Mouse (Mus musculus) ES-Bruce4 (cell line): ENCODE data around the gene Entpd6. TPM values are rescaled to one million over a fixed set of nuclear protein-coding genes. Genes with fewer than 3 reads are reported as not detected.
A peak's percentile ranks its signal among the peaks of the same experiment; 100 is the strongest.

Source experiments
- H3K27ac ChIP-seq: 2 replicates; pipeline ENCODE4 v1.5.1; 2012; ENCODE audit warnings: low read length, inconsistent platforms; ENCODE audit not compliant: insufficient read depth
- H3K27me3 ChIP-seq: 2 replicates; pipeline ENCODE4 v1.6.1; 2012; ENCODE audit warnings: mild to moderate bottlenecking, low read length, inconsistent platforms; ENCODE audit not compliant: control insufficient read depth, poor library complexity, insufficient read depth, severe bottlenecking
- H3K36me3 ChIP-seq: 2 replicates; pipeline ENCODE4 v1.6.1; 2012; ENCODE audit warnings: inconsistent platforms, mild to moderate bottlenecking, low read length, moderate library complexity; ENCODE audit not compliant: control insufficient read depth, poor library complexity, insufficient read depth, severe bottlenecking
- H3K4me1 ChIP-seq: one replicate; pipeline ENCODE4 v1.8.1; 2011; ENCODE audit warnings: low read length; ENCODE audit not compliant: control insufficient read depth, insufficient read depth
- H3K4me3 ChIP-seq: 2 replicates; pipeline ENCODE4 v1.5.1; 2011; ENCODE audit warnings: low read depth, mild to moderate bottlenecking, low read length
- H3K9ac ChIP-seq: 2 replicates; pipeline ENCODE4 v1.6.1; 2012; ENCODE audit warnings: low read depth, mild to moderate bottlenecking, inconsistent platforms; ENCODE audit not compliant: poor library complexity, severe bottlenecking
- H3K9me3 ChIP-seq: replicated peaks from 2 replicates; pipeline ENCODE4 v1.6.1; 2012; ENCODE audit warnings: mild to moderate bottlenecking, low read length, inconsistent platforms; ENCODE audit not compliant: control insufficient read depth, poor library complexity, insufficient read depth, severe bottlenecking
- CTCF ChIP-seq: IDR thresholded peaks from one replicate; pipeline ENCODE4 v1.8.1; 2011; ENCODE audit warnings: low read depth, low read length
- EP300 ChIP-seq: IDR thresholded peaks from 2 replicates; pipeline ENCODE4 v1.6.1; 2011; ENCODE audit warnings: low read depth, low read length; ENCODE audit not compliant: insufficient read depth
- POLR2A ChIP-seq: IDR thresholded peaks from one replicate; pipeline ENCODE4 v1.8.1; 2011; ENCODE audit warnings: low read length; ENCODE audit not compliant: insufficient read depth
- polyA plus RNA-seq: library from polyadenylated mRNA; stranded (reverse); fragments of >200 nt; gene quantifications from 2 replicates; pipeline ENCODE4 v1.2.4, GENCODE M21; 2011; ENCODE audit warnings: low read depth; ENCODE audit not compliant: missing spikeins, insufficient read depth, insufficient read length

Entpd6 gene
- 28.1 and 29.6 TPM in 2 replicates for polyA plus RNA-seq

DNA sequence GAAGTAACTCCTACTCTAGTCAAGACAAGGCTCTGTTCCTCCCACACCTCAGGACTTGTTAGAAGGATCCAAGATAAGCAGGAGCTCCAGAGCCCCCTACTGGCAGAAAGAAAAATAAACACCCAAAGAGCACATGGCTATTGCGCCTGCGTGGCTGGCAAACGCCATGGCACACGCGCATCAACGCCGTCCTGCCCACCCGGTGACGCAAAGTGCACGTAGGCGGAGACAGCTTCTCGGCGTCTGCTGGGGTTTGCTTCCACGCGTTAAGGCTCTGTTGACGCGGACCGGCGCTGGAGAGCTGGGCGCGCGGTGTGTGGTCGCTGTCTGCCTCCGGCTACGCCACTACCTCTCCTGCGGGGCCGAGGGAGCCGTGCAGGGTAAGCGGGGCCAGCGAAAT lies at the start of gene Entpd6:
TSS of gene Entpd6 (plus strand) at position 189 of the 400 bp plus-strand sequence.
- TF ChIP-seq POLR2A (peak; percentile 76), EP300 (0 out of 2 replicates have a peak, but pooled peaks have one; percentile 33), CTCF (peak; percentile 65)
- H3K9me3 ChIP-seq: no peaks in the 10 kb centered on the region
- no peaks in the 10 kb centered on the region for H3K36me3 ChIP-seq
- H3K4me1 ChIP-seq: no peaks in the 10 kb centered on the region
- no peak within 1 kb of the TSS for H3K27ac ChIP-seq
- peak within 1 kb of the TSS; percentile 74 for H3K9ac ChIP-seq
- peak within 1 kb of the TSS; percentile 82 for H3K4me3 ChIP-seq
- no peaks in the 10 kb centered on the region for H3K27me3 ChIP-seq

DNA sequence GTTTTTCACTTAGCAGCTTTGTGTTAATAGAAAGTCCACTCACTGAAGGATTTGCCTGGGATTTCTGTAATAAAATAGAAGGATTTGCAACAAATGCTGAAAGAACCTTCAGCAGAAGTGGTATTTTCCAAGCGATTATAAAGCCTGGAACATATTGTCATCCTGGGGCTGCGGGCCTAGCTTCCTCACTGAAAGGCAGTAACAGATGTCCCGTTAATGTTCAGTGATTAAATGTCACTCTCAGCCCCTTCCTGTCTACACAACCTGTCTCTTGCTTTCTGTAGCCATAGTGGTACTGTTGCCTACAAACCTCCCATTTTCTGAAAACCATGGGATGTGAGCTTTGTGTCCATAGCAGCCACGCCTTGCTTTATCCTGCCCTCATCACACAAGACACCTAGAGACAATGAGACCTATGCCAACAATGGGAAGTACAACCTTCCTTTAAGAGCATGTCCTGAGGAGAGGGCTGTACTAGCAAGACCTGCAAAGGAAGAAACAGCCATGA lies 36.6 kb upstream of the Entpd6 start:
- Histone ChIP-seq H3K9ac (no peak overlapping the region), H3K4me1 (no peaks in the 10 kb centered on the region), H3K27ac (no peak overlapping the region), H3K9me3 (peaks cover 5% of the 10 kb centered on the region; the same call in 1 of the 2 replicates), H3K36me3 (no peaks in the 10 kb centered on the region), H3K27me3 (no peaks in the 10 kb centered on the region), H3K4me3 (no peak overlapping the region)
- no peak for TF ChIP-seq CTCF
- no peak for TF ChIP-seq EP300
- no peak for TF ChIP-seq POLR2A

DNA sequence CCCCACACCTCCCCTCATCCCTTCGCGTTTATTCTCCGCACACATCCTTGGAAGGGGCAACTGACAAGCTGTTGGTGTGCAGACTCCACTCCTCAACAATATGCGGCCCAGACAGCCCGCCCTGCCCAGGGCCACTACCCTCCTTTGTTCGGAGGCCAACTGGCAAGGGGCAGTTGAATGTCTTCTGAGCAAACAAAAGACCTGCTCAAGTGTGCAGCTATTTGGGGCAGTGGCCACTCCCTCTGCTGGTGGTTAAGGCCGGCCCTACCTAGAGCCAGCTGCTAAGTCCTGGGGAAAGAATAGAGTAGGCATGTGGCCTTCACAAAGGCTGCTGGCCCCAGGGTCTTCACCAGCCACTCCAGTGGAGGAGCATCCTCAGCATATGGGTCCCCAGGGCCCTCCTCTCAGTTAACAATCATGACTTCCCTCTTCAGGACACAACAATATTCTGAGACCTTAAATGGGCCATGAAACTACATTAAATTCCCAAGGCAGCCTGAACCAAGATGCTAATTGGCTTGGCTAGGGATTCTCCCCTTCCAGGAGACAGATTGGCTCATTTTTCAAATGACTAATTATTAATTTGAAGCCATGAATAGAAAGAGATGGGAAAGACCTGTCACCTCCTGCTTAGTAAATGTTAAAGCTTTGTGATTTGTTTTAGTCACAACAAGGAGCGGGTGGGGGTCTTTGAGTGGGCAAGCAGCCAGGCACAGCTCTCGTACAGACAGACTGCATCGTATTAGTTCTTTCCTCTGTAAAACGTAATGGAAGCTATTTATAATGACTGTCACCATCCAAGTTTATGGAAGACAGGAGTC lies 12.9 kb upstream of the Entpd6 start:
- Histone ChIP-seq H3K9me3 (no peaks in the 10 kb centered on the region), H3K4me3 (peak overlapping the region; percentile 59), H3K9ac (0 out of 2 replicates have a peak overlapping the region, but pooled peaks have one; percentile 2), H3K27ac (peak overlapping the region; percentile 85), H3K36me3 (no peaks in the 10 kb centered on the region), H3K4me1 (peaks cover 4% of the 10 kb centered on the region), H3K27me3 (no peaks in the 10 kb centered on the region)
- TF ChIP-seq POLR2A: no peak
- no peak for TF ChIP-seq CTCF
- peak; percentile 94 for TF ChIP-seq EP300

DNA sequence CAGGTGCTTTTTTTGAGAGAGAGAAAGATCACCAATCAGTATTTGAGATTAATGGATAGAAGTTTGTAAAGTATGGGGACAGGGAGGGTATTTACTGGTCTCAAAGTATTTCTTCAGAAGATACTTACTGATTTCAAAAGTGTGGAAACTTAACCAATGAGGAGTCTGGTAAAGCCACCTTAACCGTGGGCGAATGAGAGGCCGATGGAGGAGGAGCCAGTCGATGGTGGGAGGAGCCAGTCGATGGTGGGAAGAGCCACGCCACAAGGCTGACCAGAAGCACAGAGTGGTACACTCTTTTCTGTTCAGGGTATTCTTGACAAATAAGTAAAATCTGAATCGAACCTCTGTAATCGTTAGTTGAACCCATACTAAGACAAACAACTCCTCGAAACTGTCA lies 11.0 kb upstream of the Entpd6 start:
- H3K4me3 ChIP-seq: no peak overlapping the region
- no peaks in the 10 kb centered on the region for H3K9me3 ChIP-seq
- no peak overlapping the region for H3K9ac ChIP-seq
- H3K4me1 ChIP-seq: peaks cover 4% of the 10 kb centered on the region
- H3K27me3 ChIP-seq: no peaks in the 10 kb centered on the region
- H3K27ac ChIP-seq: no peak overlapping the region
- no peaks in the 10 kb centered on the region for H3K36me3 ChIP-seq
- TF ChIP-seq EP300 (no peak), CTCF (no peak), POLR2A (no peak)

DNA sequence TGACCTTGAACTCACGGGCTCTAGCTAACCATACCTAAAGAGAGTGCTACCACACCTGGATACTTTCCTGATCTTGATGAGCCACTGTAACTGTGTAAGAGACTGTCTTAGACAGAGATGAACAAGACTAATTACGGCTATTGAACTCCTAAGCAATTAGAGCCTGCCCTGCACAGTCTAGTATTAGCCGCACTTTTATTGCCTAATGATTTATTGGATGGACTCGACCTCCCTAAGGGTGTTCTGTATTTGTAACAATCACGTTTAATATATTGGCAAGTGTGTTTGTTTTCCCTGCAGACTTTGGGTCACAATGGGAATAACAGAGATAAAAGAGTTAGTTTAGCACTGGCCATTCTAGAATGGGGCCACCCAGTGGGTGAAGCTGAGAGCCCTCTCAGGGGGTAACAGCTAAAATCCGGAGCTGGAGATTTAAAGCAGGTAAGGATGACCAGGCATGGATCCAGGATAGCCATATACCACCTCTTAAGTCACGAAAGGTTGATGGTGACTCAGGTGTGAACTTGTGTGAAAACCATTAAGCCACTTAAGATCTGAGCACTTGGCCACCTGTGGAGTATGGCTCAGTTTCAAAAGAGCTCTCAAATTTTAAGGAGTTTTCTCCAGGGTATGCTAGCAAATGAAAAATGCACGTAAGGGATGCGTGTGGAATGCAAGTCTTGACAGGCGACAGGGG lies 8.5 kb upstream of the Entpd6 start:
- H3K4me3 ChIP-seq: no peak overlapping the region
- no peak for TF ChIP-seq POLR2A
- no peak for TF ChIP-seq EP300
- TF ChIP-seq CTCF: no peak

More for the DNA sequence above, 8.5 kb upstream of the Entpd6 start:
- Histone ChIP-seq H3K9ac (no peak overlapping the region), H3K36me3 (no peaks in the 10 kb centered on the region), H3K9me3 (no peaks in the 10 kb centered on the region), H3K27me3 (no peaks in the 10 kb centered on the region), H3K27ac (no peak overlapping the region), H3K4me1 (peaks cover 4% of the 10 kb centered on the region)
